Mouse (Mus musculus) hindbrain, embryonic 11.5 days (tissue): ENCODE data around the gene Iqsec1. TPM values are rescaled to one million over a fixed set of nuclear protein-coding genes. Genes with fewer than 3 reads are reported as not detected.

Experiments
- ATAC-seq: fragments of 200-750 bp; cut with Nextera tagmentation; 2 replicates; pipeline ENCODE4 v1.8.0; 2017; ENCODE audit warnings: mild to moderate bottlenecking, moderate TSS enrichment, moderate library complexity; ENCODE audit not compliant: low FRiP score
- DNase-seq: peaks from one replicate; pipeline ENCODE4 v3.0.0-alpha.2; 2015; ENCODE audit warnings: low spot score
- H3K27ac ChIP-seq: fragments of 300-500 bp; sonication (generic); 2 replicates; pipeline ENCODE4 v1.5.1; 2014; ENCODE audit warnings: mild to moderate bottlenecking, low read depth, low read length
- H3K27me3 ChIP-seq: fragments of 300-500 bp; sonication (generic); 2 replicates; pipeline ENCODE4 v1.6.1; 2014; ENCODE audit warnings: mild to moderate bottlenecking, low read length, moderate library complexity, mixed read lengths; ENCODE audit not compliant: control insufficient read depth, insufficient read depth
- H3K36me3 ChIP-seq: fragments of 300-500 bp; sonication (generic); 2 replicates; pipeline ENCODE4 v1.6.1; 2014; ENCODE audit warnings: mild to moderate bottlenecking, low read length, moderate library complexity, mixed read lengths; ENCODE audit not compliant: control insufficient read depth, insufficient read depth
- H3K4me1 ChIP-seq: fragments of 300-500 bp; sonication (generic); replicated peaks from 2 replicates; pipeline ENCODE4 v1.6.1; 2014; ENCODE audit warnings: low read length, mixed read lengths; ENCODE audit not compliant: control insufficient read depth, insufficient read depth
- H3K4me2 ChIP-seq: fragments of 300-500 bp; sonication (generic); replicated peaks from 2 replicates; pipeline ENCODE4 v1.6.1; 2014; ENCODE audit warnings: mild to moderate bottlenecking, low read depth, low read length
- H3K4me3 ChIP-seq: fragments of 300-500 bp; sonication (generic); 2 replicates; pipeline ENCODE4 v1.5.1; 2014; ENCODE audit warnings: low read depth, low read length
- H3K9ac ChIP-seq: fragments of 300-500 bp; sonication (generic); 2 replicates; pipeline ENCODE4 v1.6.1; 2014; ENCODE audit warnings: low read depth, low read length
- H3K9me3 ChIP-seq: fragments of 300-500 bp; sonication (generic); 2 replicates; pipeline ENCODE4 v1.6.1; 2016; ENCODE audit warnings: low read length; ENCODE audit not compliant: control insufficient read depth
- WGBS: fragments of 180-500 bp; shearing (Covaris S2); extraction: QIAGEN DNeasy Blood & Tissue Kit; methylation state at CpG from one replicate; pipeline ENCODE4 v1.1.7; 2014; 5-methylcytosine and 5-hydroxymethylcytosine counted together
- polyA plus RNA-seq: library from polyadenylated mRNA; unstranded; fragments of >200 nt; fragmentation: Nextera tagmentation; extraction: Ambion mirVana; gene quantifications from 2 replicates; pipeline ENCODE4 v1.2.1, GENCODE M21; 2014

Gene Iqsec1
- polyA plus RNA-seq, 1 experiment from 2014 or later: 22.4 TPM

DNA sequence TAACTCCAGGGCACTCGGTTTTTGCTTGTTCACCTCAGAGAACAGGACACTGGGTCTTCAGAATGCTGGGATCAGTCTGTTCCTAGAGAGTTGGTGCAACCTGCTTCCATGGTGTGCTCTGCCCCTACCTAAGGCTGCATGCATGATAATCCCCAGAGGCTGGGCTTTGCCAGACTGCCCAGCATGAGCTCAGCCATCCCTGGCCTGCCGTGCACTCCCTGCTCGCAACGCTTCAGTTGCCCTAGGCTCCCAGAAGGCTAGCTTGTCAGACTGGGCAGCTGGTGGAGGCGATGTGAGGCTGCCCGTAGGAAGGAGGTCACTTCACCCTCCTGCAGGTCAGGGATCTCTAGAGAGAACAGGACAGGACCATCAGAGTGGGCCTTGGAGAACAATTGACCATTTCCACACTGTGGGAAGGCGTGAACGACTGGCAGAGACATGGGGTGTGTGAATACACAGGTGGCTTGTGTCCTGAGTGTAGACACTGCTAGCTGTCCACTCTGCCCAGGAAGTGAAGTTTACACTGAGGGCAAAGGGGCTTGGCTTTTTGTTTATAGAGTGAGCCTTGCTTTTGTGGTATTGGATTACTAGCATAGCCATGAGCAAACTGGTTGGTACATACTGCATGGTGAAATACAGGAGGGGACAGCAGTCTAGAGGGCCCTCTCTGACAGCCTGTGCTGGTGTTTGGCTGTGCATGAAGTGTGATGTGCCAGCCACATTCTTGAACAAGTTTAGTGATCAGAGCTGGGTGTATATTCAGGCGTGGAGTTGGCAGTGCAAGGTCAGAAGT lies 367.5 kb downstream of the Iqsec1 start:
- Histone ChIP-seq H3K27me3 (no peaks in the 10 kb centered on the region), H3K9ac (no peak overlapping the region), H3K9me3 (no peaks in the 10 kb centered on the region), H3K4me3 (no peak overlapping the region), H3K4me2 (no peak overlapping the region), H3K36me3 (no peaks in the 10 kb centered on the region), H3K27ac (no peak overlapping the region), H3K4me1 (no peaks in the 10 kb centered on the region; the same call in 1 of the 2 replicates)
- WGBS: 41% methylated on average over 9 of the region's 9 CpGs
- no peak; the same call in 1 of the 2 replicates for ATAC-seq
- no peak for DNase-seq

- no peaks in the 10 kb centered on the region for H3K27me3 ChIP-seq
- no peak overlapping the region for H3K27ac ChIP-seq
- WGBS: 76% methylated on average over 5 of the region's 5 CpGs
- no peaks in the 10 kb centered on the region for H3K9me3 ChIP-seq
- H3K4me3 ChIP-seq: no peak overlapping the region
- ATAC-seq (no peak), DNase-seq (no peak)
- H3K36me3 ChIP-seq: no peaks in the 10 kb centered on the region
- no peak overlapping the region for H3K9ac ChIP-seq
- no peaks in the 10 kb centered on the region; the same call in 1 of the 2 replicates for H3K4me1 ChIP-seq
- H3K4me2 ChIP-seq: no peak overlapping the region
These were observed 368.5 kb downstream of the Iqsec1 start for GRCm38 (mm10) chr6:90619936-90620335.

- Histone ChIP-seq H3K4me2 (no peak overlapping the region), H3K36me3 (no peaks in the 10 kb centered on the region), H3K9me3 (no peaks in the 10 kb centered on the region), H3K27ac (no peak overlapping the region), H3K9ac (no peak overlapping the region), H3K27me3 (no peaks in the 10 kb centered on the region), H3K4me3 (no peak overlapping the region), H3K4me1 (no peaks in the 10 kb centered on the region; the same call in 1 of the 2 replicates)
- ATAC-seq (no peak), DNase-seq (no peak)
- WGBS: 80% methylated on average over 19 of the region's 19 CpGs
These were observed 369.5 kb downstream of the Iqsec1 start for GRCm38 (mm10) chr6:90618821-90619636.

DNA sequence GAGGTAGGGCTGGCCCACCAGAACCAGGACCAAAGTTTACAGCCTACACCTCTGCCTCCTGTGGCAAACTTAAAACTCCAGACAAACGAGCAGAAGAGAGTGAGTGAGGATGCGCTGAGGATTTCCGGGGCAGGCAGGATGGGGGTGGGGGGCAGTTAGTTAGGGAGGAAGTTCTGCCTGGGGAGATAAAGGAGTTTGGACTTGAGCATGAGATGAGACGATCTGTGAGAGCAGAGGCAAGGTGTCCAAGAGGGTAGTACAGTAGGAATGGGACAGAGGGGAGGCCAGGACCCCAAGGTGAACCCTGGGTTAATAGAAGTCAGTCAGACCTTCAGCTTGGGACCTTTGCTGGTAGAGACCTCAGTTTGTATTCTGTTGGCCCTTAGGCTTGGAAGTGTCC lies 370.2 kb downstream of the Iqsec1 start:
- ATAC-seq (no peak), DNase-seq (no peak)
- Histone ChIP-seq H3K9ac (no peak overlapping the region), H3K4me3 (no peak overlapping the region), H3K4me1 (no peaks in the 10 kb centered on the region; the same call in 1 of the 2 replicates), H3K36me3 (no peaks in the 10 kb centered on the region), H3K4me2 (no peak overlapping the region), H3K27ac (no peak overlapping the region), H3K9me3 (no peaks in the 10 kb centered on the region), H3K27me3 (no peaks in the 10 kb centered on the region)
- 83% methylated on average over 4 of the region's 4 CpGs for WGBS

DNA sequence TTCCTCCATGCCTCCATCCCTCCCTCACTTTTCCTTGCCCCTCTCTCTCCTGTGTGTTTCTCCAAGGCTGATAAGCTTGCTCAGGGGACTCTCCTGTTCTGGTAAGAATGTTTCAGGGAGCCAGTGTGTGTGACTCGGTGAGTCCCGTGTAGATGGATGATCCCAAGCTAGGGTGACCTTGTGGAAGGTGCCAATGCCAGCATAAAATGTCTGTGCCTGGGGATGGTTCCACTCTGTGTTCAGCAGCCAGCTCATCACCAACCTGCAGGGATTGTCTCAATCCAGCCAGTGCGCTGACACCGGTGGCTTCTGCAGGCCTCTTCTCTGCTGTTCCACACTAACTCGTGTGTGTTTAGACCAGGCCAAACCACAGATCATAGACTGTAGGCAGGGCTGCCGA lies 372.0 kb downstream of the Iqsec1 start:
- H3K4me1 ChIP-seq: no peaks in the 10 kb centered on the region; the same call in 1 of the 2 replicates
- 95% methylated on average over 6 of the region's 6 CpGs for WGBS
- H3K4me3 ChIP-seq: no peak overlapping the region
- no peaks in the 10 kb centered on the region for H3K36me3 ChIP-seq
- no peaks in the 10 kb centered on the region for H3K9me3 ChIP-seq
- no peak for ATAC-seq
- H3K9ac ChIP-seq: no peak overlapping the region
- DNase-seq: no peak
- H3K27ac ChIP-seq: no peak overlapping the region
- H3K27me3 ChIP-seq: no peaks in the 10 kb centered on the region
- no peak overlapping the region for H3K4me2 ChIP-seq

GRCm38 (mm10) chr6:90615991-90616390 lies 372.5 kb downstream of the Iqsec1 start:
- H3K27ac ChIP-seq: no peak overlapping the region

DNA sequence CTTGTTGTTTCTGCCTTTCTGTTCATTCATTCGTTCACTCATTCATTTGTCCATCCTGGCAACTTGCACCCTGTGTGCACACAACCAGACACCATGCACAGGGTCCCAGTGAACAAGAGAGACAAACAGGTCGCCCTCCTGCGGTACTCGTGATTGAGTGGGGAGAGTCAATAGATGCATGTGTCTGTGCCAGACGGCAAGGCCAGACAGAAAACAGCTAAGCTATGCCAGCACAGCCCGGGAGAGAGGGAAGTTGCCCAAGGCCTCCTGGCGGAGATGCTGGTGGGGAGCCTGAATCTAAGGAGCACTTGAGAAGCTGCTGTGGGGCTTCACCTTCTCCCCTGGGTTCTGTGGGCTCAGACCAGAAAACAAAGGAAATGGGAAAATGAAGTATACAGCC lies 373.1 kb downstream of the Iqsec1 start:
- H3K4me3 ChIP-seq: no peak overlapping the region
- no peak overlapping the region for H3K27ac ChIP-seq
- no peaks in the 10 kb centered on the region for H3K36me3 ChIP-seq
- no peaks in the 10 kb centered on the region for H3K27me3 ChIP-seq
- H3K9me3 ChIP-seq: no peaks in the 10 kb centered on the region
- no peak overlapping the region for H3K4me2 ChIP-seq
- H3K4me1 ChIP-seq: no peaks in the 10 kb centered on the region
- no peak overlapping the region for H3K9ac ChIP-seq
- ATAC-seq (no peak), DNase-seq (no peak)
- WGBS: 79% methylated on average over 7 of the region's 7 CpGs

More at GRCm38 (mm10) chr6:90615991-90616390, 372.5 kb downstream of the Iqsec1 start:
- WGBS: 87% methylated on average over 6 of the region's 6 CpGs
- no peaks in the 10 kb centered on the region; the same call in 1 of the 2 replicates for H3K4me1 ChIP-seq
- no peaks in the 10 kb centered on the region for H3K27me3 ChIP-seq
- no peaks in the 10 kb centered on the region for H3K36me3 ChIP-seq
- no peak overlapping the region for H3K4me2 ChIP-seq
- ATAC-seq (no peak), DNase-seq (no peak)
- no peak overlapping the region for H3K9ac ChIP-seq
- H3K9me3 ChIP-seq: no peaks in the 10 kb centered on the region
- no peak overlapping the region for H3K4me3 ChIP-seq

DNA sequence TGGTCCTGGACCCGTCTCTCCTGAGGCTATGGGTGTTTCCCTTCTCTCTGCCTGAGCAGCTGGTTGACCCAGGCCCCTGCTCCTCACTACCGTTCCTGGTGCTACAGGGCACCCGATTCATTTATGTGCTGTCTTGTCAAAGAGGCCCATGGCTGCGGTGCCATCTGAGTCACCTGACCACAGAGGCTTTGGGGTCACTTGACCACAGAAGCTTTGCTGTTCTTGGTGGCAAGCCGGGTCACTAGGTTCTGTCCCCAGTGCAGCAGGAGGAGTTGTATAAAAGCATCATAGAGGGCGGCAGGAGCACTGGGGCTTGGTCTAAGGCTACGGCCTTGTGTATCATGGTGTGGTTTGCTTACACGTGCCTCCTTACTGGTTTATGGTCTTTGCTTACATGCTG lies 375.2 kb downstream of the Iqsec1 start:
- Histone ChIP-seq H3K4me2 (no peak overlapping the region), H3K9ac (no peak overlapping the region), H3K27ac (no peak overlapping the region), H3K4me3 (no peak overlapping the region), H3K9me3 (no peaks in the 10 kb centered on the region), H3K36me3 (no peaks in the 10 kb centered on the region), H3K27me3 (no peaks in the 10 kb centered on the region), H3K4me1 (no peaks in the 10 kb centered on the region)
- ATAC-seq (no peak), DNase-seq (no peak)
- 84% methylated on average over 8 of the region's 8 CpGs for WGBS
